8 mouse cellular contexts compared by ENCODE assay signal in the genomic region with DNA sequence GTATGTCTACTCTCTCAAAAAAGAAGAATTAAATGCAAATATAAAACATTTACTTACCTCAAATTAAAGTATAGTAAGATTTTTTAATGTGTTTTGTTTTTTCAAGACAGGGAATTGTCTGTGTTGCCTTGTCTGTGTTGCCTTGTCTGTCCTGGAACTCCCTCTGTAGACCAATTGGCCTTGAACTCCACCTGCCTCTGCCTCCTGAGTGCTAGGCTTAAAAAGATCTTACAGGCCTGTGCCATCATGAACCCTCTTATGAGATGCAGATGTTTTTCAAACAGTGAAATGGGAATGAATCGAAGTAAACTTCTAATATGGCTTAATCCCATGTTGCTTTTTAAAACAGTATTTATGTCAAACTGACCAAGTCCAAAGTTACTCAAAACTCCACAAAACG. TPM values are rescaled to one million over a fixed set of nuclear protein-coding genes. Genes with fewer than 3 reads are reported as not detected.
DNase-seq lines count a peak whose midpoint lies in the region; ATAC-seq and TF ChIP-seq lines count a peak whose summit lies in the region.

No protein-coding gene starts in this region.

- DNase-seq in kidney, adult 2 months = no peak
- no peak for DNase-seq in hindbrain, embryonic 14.5 days (ENCODE audit: low spot score)
- no peak for DNase-seq in thymus, postnatal 25 days
- no peak for DNase-seq in urinary bladder, postnatal 14 days (ENCODE audit: low spot score)

- no peak overlapping the region; the same call in 1 of the 2 replicates for H3K9ac ChIP-seq in kidney, embryonic 14.5 days (ENCODE audit: low read depth, low read length)
- H3K9ac ChIP-seq in hindbrain, embryonic 14.5 days = peak overlapping the region; percentile 98; the same call in 1 of the 2 replicates
- H3K9ac ChIP-seq in midbrain, embryonic 12.5 days (replicated peaks) = peak overlapping the region; percentile 94; the same call in 1 of the 2 replicates

- H3K4me2 ChIP-seq in kidney, embryonic 14.5 days (replicated peaks; ENCODE audit: low read depth, low read length) = peak overlapping the region; percentile 60
- H3K4me2 ChIP-seq in hindbrain, embryonic 14.5 days (replicated peaks) = peak overlapping the region; percentile 75
- peak overlapping the region; percentile 78 for H3K4me2 ChIP-seq in midbrain, embryonic 12.5 days (replicated peaks)

- peaks cover 14% of the 10 kb centered on the region for H3K4me1 ChIP-seq in kidney, embryonic 14.5 days (ENCODE audit: control insufficient read depth, insufficient read depth, low read length)
- peaks cover 5% of the 10 kb centered on the region; the same call in 1 of the 2 replicates for H3K4me1 ChIP-seq in kidney, adult 2 months (ENCODE audit: control insufficient read depth, insufficient read depth, low read length)
- peaks cover 10% of the 10 kb centered on the region for H3K4me1 ChIP-seq in bone marrow macrophage, adult 2 months (ENCODE audit: control insufficient read depth, insufficient read depth, low read length)
- peaks cover 19% of the 10 kb centered on the region for H3K4me1 ChIP-seq in hindbrain, embryonic 14.5 days (replicated peaks; ENCODE audit: control insufficient read depth, insufficient read depth, low read length)
- peaks cover 20% of the 10 kb centered on the region for H3K4me1 ChIP-seq in midbrain, embryonic 12.5 days

- no peak overlapping the region for H3K27ac ChIP-seq in kidney, embryonic 14.5 days (ENCODE audit: low read depth, low read length)
- no peak overlapping the region for H3K27ac ChIP-seq in kidney, adult 2 months (ENCODE audit: insufficient read depth, low read depth, low read length)
- no peak overlapping the region for H3K27ac ChIP-seq in bone marrow macrophage, adult 2 months (ENCODE audit: insufficient read depth, low read depth, low read length)
- H3K27ac ChIP-seq in hindbrain, embryonic 14.5 days = no peak overlapping the region
- no peak overlapping the region for H3K27ac ChIP-seq in midbrain, embryonic 12.5 days (replicated peaks)

- H3K36me3 ChIP-seq in kidney, embryonic 14.5 days (ENCODE audit: control insufficient read depth, insufficient read depth, low read length) = no peaks in the 10 kb centered on the region
- H3K36me3 ChIP-seq in kidney, adult 2 months (ENCODE audit: control insufficient read depth, insufficient read depth, low read length) = no peaks in the 10 kb centered on the region
- no peaks in the 10 kb centered on the region for H3K36me3 ChIP-seq in hindbrain, embryonic 14.5 days (replicated peaks; ENCODE audit: control insufficient read depth, insufficient read depth)
- H3K36me3 ChIP-seq in midbrain, embryonic 12.5 days = no peaks in the 10 kb centered on the region

- no peak for ATAC-seq in kidney, embryonic 14.5 days (ENCODE audit: low FRiP score, low TSS enrichment)
- no peak for ATAC-seq in hindbrain, embryonic 14.5 days (ENCODE audit: low FRiP score)
- no peak for ATAC-seq in midbrain, embryonic 12.5 days (ENCODE audit: low FRiP score, low read depth)
- ATAC-seq in cerebellum, adult (ENCODE audit: insufficient number of reproducible peaks, low FRiP score, low TSS enrichment) = no peak

- no peaks in the 10 kb centered on the region for H3K9me3 ChIP-seq in kidney, embryonic 14.5 days (ENCODE audit: control insufficient read depth, low read length)
- no peaks in the 10 kb centered on the region for H3K9me3 ChIP-seq in hindbrain, embryonic 14.5 days (ENCODE audit: control insufficient read depth, low read length)
- no peaks in the 10 kb centered on the region for H3K9me3 ChIP-seq in midbrain, embryonic 12.5 days

- peak overlapping the region; percentile 94 for H3K4me3 ChIP-seq in kidney, embryonic 14.5 days (ENCODE audit: low read length)
- no peak overlapping the region for H3K4me3 ChIP-seq in kidney, adult 2 months (ENCODE audit: insufficient read depth, low read depth, low read length)
- H3K4me3 ChIP-seq in bone marrow macrophage, adult 2 months (ENCODE audit: insufficient read depth, low read length) = peak overlapping the region; percentile 47
- peak overlapping the region; percentile 91 for H3K4me3 ChIP-seq in hindbrain, embryonic 14.5 days (replicated peaks; ENCODE audit: low read length)
- peak overlapping the region; percentile 94 for H3K4me3 ChIP-seq in midbrain, embryonic 12.5 days

- no peaks in the 10 kb centered on the region for H3K27me3 ChIP-seq in kidney, embryonic 14.5 days (ENCODE audit: control insufficient read depth, insufficient read depth, low read length)
- no peaks in the 10 kb centered on the region; the same call in 1 of the 2 replicates for H3K27me3 ChIP-seq in kidney, adult 2 months (replicated peaks; ENCODE audit: control insufficient read depth, insufficient read depth, low read length)
- no peaks in the 10 kb centered on the region for H3K27me3 ChIP-seq in hindbrain, embryonic 14.5 days (ENCODE audit: control insufficient read depth, insufficient read depth, low read length)
- no peaks in the 10 kb centered on the region for H3K27me3 ChIP-seq in midbrain, embryonic 12.5 days

- no peak for TF ChIP-seq CTCF in kidney, adult 2 months (conservative IDR thresholded peaks at IDR 0.05; ENCODE audit: insufficient read depth, insufficient read length, low read depth, low read length)
- TF ChIP-seq CTCF in bone marrow macrophage, adult 2 months (IDR thresholded peaks at IDR 0.05; ENCODE audit: low read depth, low read length) = no peak

- no peak for TF ChIP-seq POLR2A in kidney, adult 2 months (IDR thresholded peaks at IDR 0.05; ENCODE audit: low read depth, low read length)
- TF ChIP-seq POLR2A in bone marrow macrophage, adult 2 months (IDR thresholded peaks at IDR 0.05; ENCODE audit: borderline replicate concordance, low read depth, low read length) = no peak

- WGBS in kidney, embryonic 14.5 days = 48% methylated on average over 2 of the region's 2 CpGs
- WGBS in kidney, adult 2 months = 32% methylated on average over 2 of the region's 2 CpGs
- 49% methylated on average over 2 of the region's 2 CpGs for WGBS in hindbrain, embryonic 14.5 days
- 49% methylated on average over 2 of the region's 2 CpGs for WGBS in midbrain, embryonic 12.5 days

RNA-seq across cellular contexts. Expression of gene Kmt2c, which starts 1.9 kb away (rescaled TPM):
- polyA plus RNA-seq in kidney, embryonic 14.5 days (2014; fragmentation: Nextera tagmentation; extraction: Ambion mirVana) = 14.9 and 23.2 TPM in 2 replicates
- 11.8 and 12.3 TPM in 2 replicates for polyA plus RNA-seq in kidney, adult 2 months (2012; rRNA removed)
- 35.3 and 38.9 TPM in 2 replicates for polyA plus RNA-seq in bone marrow macrophage, adult 2 months (2012; ENCODE audit: insufficient read depth, insufficient read length, missing spikeins)
- polyA plus RNA-seq in hindbrain, embryonic 14.5 days (2014; fragmentation: Nextera tagmentation; extraction: Ambion mirVana) = 23.6 and 26.8 TPM in 2 replicates
- 25.4 and 29.2 TPM in 2 replicates for polyA plus RNA-seq in midbrain, embryonic 12.5 days (2016; fragmentation: Nextera tagmentation; extraction: Ambion mirVana)

RNA-seq across cellular contexts. Expression of gene Cct8l1, which starts 19.2 kb away (rescaled TPM):
- polyA plus RNA-seq in kidney, embryonic 14.5 days (2014; fragmentation: Nextera tagmentation; extraction: Ambion mirVana) = 0.10 TPM in 1 of 2 replicates, not detected in the other
- polyA plus RNA-seq in kidney, adult 2 months (2012; rRNA removed) = 0.03 and 0.07 TPM in 2 replicates
- not detected in 2 replicates for polyA plus RNA-seq in bone marrow macrophage, adult 2 months (2012; ENCODE audit: insufficient read depth, insufficient read length, missing spikeins)
- not detected in 2 replicates for polyA plus RNA-seq in hindbrain, embryonic 14.5 days (2014; fragmentation: Nextera tagmentation; extraction: Ambion mirVana)
- polyA plus RNA-seq in midbrain, embryonic 12.5 days (2016; fragmentation: Nextera tagmentation; extraction: Ambion mirVana) = not detected in 2 replicates
